Mouse (Mus musculus) stomach, postnatal 0 days (tissue): ENCODE measurements at regions not wholly inside any gene's neighbourhood (a gene's known extent, or its start where the extent isn't known, plus 50 kb on each side); places are given as distances from the start of the nearest gene placed in this dataset.

Source experiments
- CTCF ChIP-seq: IDR thresholded peaks from 2 replicates; pipeline ENCODE4 v1.5.1; 2016; ENCODE audit warnings: antibody characterized with exemption, low read depth, mild to moderate bottlenecking, moderate library complexity
- EP300 ChIP-seq: optimal IDR thresholded peaks from 2 replicates; pipeline ENCODE3; 2016; ENCODE audit warnings: antibody characterized with exemption

DNA sequence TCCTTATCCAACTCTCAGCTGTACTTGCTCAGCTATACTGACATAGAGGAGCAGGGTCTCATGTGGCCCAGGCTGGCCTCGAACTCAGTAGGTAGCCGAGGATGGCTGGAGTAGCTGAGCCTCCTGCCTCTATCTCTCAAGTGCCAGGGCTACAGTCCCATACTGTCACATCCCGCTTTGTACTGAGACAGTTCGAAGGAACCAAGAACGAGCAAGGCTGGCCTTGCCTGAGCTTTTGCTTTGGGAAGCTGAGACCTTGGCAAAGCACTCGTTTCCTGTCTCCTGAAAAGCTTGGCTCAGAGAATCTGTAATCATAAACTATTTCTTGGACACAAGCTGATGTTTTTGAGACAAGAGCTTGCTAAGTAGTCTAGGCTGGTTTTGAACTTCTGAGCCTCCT, 169.7 kb downstream of the Papss1 start:
- TF ChIP-seq CTCF (no peak), EP300 (no peak)
